Mouse (Mus musculus): ENCODE data around the gene Gng3.
"Not testable (repeated sequence)": the region's sequence is repeated elsewhere in the genome, so short reads cannot be mapped to it uniquely, and the experiment has no call there.

Gng3 gene

GRCm38 (mm10) chr19:8839103-8839907, at the start of gene Gng3:
Gng3 (minus strand) TSS chr19:8839194.
- DNase-seq (ENCODE audit: low spot score in 2 of 2) = no peak

- DNase-seq (ENCODE audit: low spot score in 2 of 2) = no peak
These were observed 48.8 kb upstream of the Gng3 start for GRCm38 (mm10) chr19:8887585-8888463.

- DNase-seq (ENCODE audit: low spot score in 2 of 2) = no peak
These were observed 48.1 kb upstream of the Gng3 start for GRCm38 (mm10) chr19:8886916-8887584.

- DNase-seq (ENCODE audit: low spot score in 2 of 2) = no peak
These were observed 44.6 kb upstream of the Gng3 start, which contains the start of the genes Lbhd1 and Gm49403 for GRCm38 (mm10) chr19:8883616-8884015. Lbhd1 (plus strand) TSS chr19:8883732. Gm49403 (plus strand) TSS chr19:8883930.

- DNase-seq (ENCODE audit: low spot score in 2 of 2) = no peak
These were observed 42.0 kb upstream of the Gng3 start for GRCm38 (mm10) chr19:8881034-8881392.

- peak; percentile 83 to 87 for DNase-seq (ENCODE audit: low spot score in 2 of 2)
These were observed 41.5 kb upstream of the Gng3 start, which contains the start of gene Uqcc3 for GRCm38 (mm10) chr19:8880311-8881033. Uqcc3 (minus strand) TSS chr19:8880923.

GRCm38 (mm10) chr19:8875031-8875430, 36.0 kb upstream of the Gng3 start:
- no peak for DNase-seq (ENCODE audit: low spot score in 2 of 2)

- no peak for DNase-seq (ENCODE audit: low spot score in 2 of 2)
These were observed 33.4 kb upstream of the Gng3 start for GRCm38 (mm10) chr19:8872266-8872840.

- DNase-seq (ENCODE audit: low spot score in 2 of 2) = peak; percentile 87 to 90
These were observed 32.5 kb upstream of the Gng3 start, which contains the start of gene Ubxn1 for GRCm38 (mm10) chr19:8871267-8872186. Ubxn1 (plus strand) TSS chr19:8871496.

GRCm38 (mm10) chr19:8870838-8871237, 31.8 kb upstream of the Gng3 start:
- no peak for DNase-seq (ENCODE audit: low spot score in 2 of 2)

- not testable (repeated sequence) for DNase-seq (ENCODE audit: low spot score in 2 of 2)
These were observed 31.4 kb upstream of the Gng3 start for GRCm38 (mm10) chr19:8870381-8870780.

- no peak for DNase-seq (ENCODE audit: low spot score in 2 of 2)
These were observed 25.3 kb upstream of the Gng3 start for GRCm38 (mm10) chr19:8864265-8864664.

- DNase-seq (ENCODE audit: low spot score in 2 of 2) = peak in 1 of 2 experiments; percentile 33
These were observed 20.0 kb upstream of the Gng3 start for GRCm38 (mm10) chr19:8859018-8859417.

- peak in 1 of 2 experiments; percentile 30 for DNase-seq (ENCODE audit: low spot score in 2 of 2)
These were observed 18.7 kb upstream of the Gng3 start for GRCm38 (mm10) chr19:8857689-8858088.

- no peak for DNase-seq (ENCODE audit: low spot score in 2 of 2)
These were observed 14.1 kb upstream of the Gng3 start for GRCm38 (mm10) chr19:8853117-8853516.

- DNase-seq (ENCODE audit: low spot score in 2 of 2) = no peak
These were observed 13.4 kb upstream of the Gng3 start for GRCm38 (mm10) chr19:8852236-8852928.

GRCm38 (mm10) chr19:8851639-8852038, 12.6 kb upstream of the Gng3 start:
- no peak for DNase-seq (ENCODE audit: low spot score in 2 of 2)

- DNase-seq (ENCODE audit: low spot score in 2 of 2) = no peak
These were observed 11.5 kb upstream of the Gng3 start, which contains the start of gene Lrrn4cl for GRCm38 (mm10) chr19:8850402-8850901. Lrrn4cl (plus strand) TSS chr19:8850768.

GRCm38 (mm10) chr19:8848356-8848755, 9.4 kb upstream of the Gng3 start:
- no peak for DNase-seq (ENCODE audit: low spot score in 2 of 2)

All from spleen, postnatal 14 days (tissue).